Mouse (Mus musculus): ENCODE data around the gene Lrrc4c. TPM values are rescaled to one million over a fixed set of nuclear protein-coding genes. Genes with fewer than 3 reads are reported as not detected.

Lrrc4c gene
- total and polyA plus RNA-seq, 3 experiments = not detected

DNA sequence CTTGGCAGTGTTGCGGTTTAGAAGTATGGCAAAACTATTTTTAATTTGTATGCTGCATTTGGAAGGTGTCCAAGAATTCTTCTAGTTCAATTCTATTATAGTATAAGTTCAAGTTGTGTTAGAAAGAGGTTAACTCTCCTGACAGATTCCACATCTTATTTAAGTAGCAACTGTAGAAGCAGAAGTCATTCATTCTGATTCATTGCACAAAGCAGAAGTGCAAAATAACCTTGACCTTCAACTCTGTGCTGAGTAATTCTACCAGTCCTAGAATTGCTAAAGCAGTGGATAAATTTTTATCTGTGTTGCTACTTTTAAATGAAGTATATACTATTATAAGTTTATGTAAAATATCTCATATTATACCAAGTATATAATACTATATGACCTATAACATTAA lies 916.1 kb downstream of the Lrrc4c start:
- TF ChIP-seq HCFC1 (IDR thresholded peaks at IDR 0.05; ENCODE audit: low read depth, low read length) (no peak), NELFE (IDR thresholded peaks at IDR 0.05; ENCODE audit: low read depth, low read length) (no peak), PAX5 (IDR thresholded peaks at IDR 0.05; ENCODE audit: low read length) (no peak), ZKSCAN1 (IDR thresholded peaks at IDR 0.05; ENCODE audit: borderline replicate concordance, low read depth, low read length) (no peak), CHD2 (IDR thresholded peaks at IDR 0.05; ENCODE audit: low read length) (no peak), BHLHE40 (IDR thresholded peaks at IDR 0.05; ENCODE audit: low read depth, low read length) (no peak), JUND (conservative IDR thresholded peaks at IDR 0.05; ENCODE audit: low read depth, low read length) (no peak), CTCF (conservative IDR thresholded peaks at IDR 0.05 in 1 of 2, IDR thresholded peaks at IDR 0.05 in 1 of 2; ENCODE audit: low read depth in 2 of 2, low read length in 2 of 2) (no peak), RAD21 (IDR thresholded peaks at IDR 0.05; ENCODE audit: low read depth, low read length) (no peak), E2F4 (IDR thresholded peaks at IDR 0.05; ENCODE audit: insufficient replicate concordance, low read depth, low read length) (no peak), ETS1 (conservative IDR thresholded peaks at IDR 0.05; ENCODE audit: low read depth, low read length) (no peak), MEF2A (IDR thresholded peaks at IDR 0.05; ENCODE audit: borderline replicate concordance, low read depth, low read length) (no peak), KAT2A (IDR thresholded peaks at IDR 0.05; ENCODE audit: insufficient replicate concordance, low read length) (no peak), POLR2AphosphoS2 (IDR thresholded peaks at IDR 0.05; ENCODE audit: low read depth, low read length) (no peak), RCOR1 (conservative IDR thresholded peaks at IDR 0.05; ENCODE audit: low read depth, low read length) (no peak), MAFK (IDR thresholded peaks at IDR 0.05; ENCODE audit: insufficient replicate concordance, low read length) (no peak)
- in situ Hi-C loops (cut with MboI; ENCODE audit: low pct_ligation_motif_present, low pct_unique_long_range_greater_than_20kb, low sequenced_read_pairs) (no loop called here), dilution Hi-C loops (cut with MboI; ENCODE audit: extremely low pct_ligation_motif_present, extremely low pct_unique_long_range_greater_than_20kb, low sequenced_read_pairs) (no loop called here)
- no peak overlapping the region for H3K4me2 ChIP-seq (ENCODE audit: insufficient read depth, low read depth, poor library complexity, severe bottlenecking)
- H3K4me1 ChIP-seq (ENCODE audit: control insufficient read depth in 1 of 2, insufficient read depth in 2 of 2) = no peaks in the 10 kb centered on the region
- H3K79me2 ChIP-seq (replicated peaks; ENCODE audit: control insufficient read depth, extremely low read depth, insufficient read depth, poor library complexity, severe bottlenecking) = no peaks in the 10 kb centered on the region
- H3K9ac ChIP-seq (ENCODE audit: insufficient read depth, low read depth) = no peak overlapping the region
- H3K27me3 ChIP-seq (replicated peaks) = no peaks in the 10 kb centered on the region
- no peak for DNase-seq (ENCODE audit: extremely low read depth)
- H3K36me3 ChIP-seq (replicated peaks in 1 of 2; ENCODE audit: control insufficient read depth in 1 of 2, insufficient read depth in 1 of 2, low read length in 1 of 2) = no peaks in the 10 kb centered on the region
- H3K9me3 ChIP-seq (replicated peaks; ENCODE audit: low read length) = peaks cover 28% of the 10 kb centered on the region
- H3K27ac ChIP-seq (ENCODE audit: insufficient read depth, low read depth) = no peak overlapping the region
- no peak overlapping the region for H3K4me3 ChIP-seq (replicated peaks in 1 of 3; ENCODE audit: low read depth in 2 of 3, low read length in 2 of 3, poor library complexity in 1 of 3)

DNA sequence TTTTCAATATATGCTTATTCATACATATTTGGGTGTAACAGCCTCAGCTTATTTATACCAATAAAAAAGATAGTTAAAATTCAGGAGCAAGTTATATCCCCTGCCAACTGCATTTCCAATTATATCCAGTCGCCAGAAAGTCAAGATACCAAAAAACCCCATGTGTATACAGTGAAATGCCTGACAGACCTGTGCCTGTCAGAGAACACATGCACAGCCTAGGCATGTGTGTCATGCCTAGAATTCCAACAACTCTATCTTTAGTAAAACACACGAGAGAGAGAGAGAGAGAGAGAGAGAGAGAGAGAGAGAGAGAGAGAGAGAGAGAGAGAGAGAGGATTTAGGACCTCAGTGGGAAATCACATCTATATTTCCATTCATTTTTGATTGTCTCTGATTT lies 956.7 kb downstream of the Lrrc4c start:
- H3K4me3 ChIP-seq (replicated peaks in 1 of 3; ENCODE audit: low read depth in 2 of 3, low read length in 2 of 3, poor library complexity in 1 of 3) = no peak overlapping the region
- peaks cover 7% of the 10 kb centered on the region for H3K9me3 ChIP-seq (replicated peaks; ENCODE audit: low read length)
- H3K9ac ChIP-seq (ENCODE audit: insufficient read depth, low read depth) = no peak overlapping the region
- no peak overlapping the region for H3K27ac ChIP-seq (ENCODE audit: insufficient read depth, low read depth)
- TF ChIP-seq KAT2A (IDR thresholded peaks at IDR 0.05; ENCODE audit: insufficient replicate concordance, low read length) = no peak
- TF ChIP-seq ELF1 (IDR thresholded peaks at IDR 0.05; ENCODE audit: low read depth, low read length) = no peak
- no peak for TF ChIP-seq MYC (IDR thresholded peaks at IDR 0.05; ENCODE audit: low read depth, low read length)
- TF ChIP-seq ZC3H11A (IDR thresholded peaks at IDR 0.05; ENCODE audit: low read depth, low read length) = no peak
- TF ChIP-seq MEF2A (IDR thresholded peaks at IDR 0.05; ENCODE audit: borderline replicate concordance, low read depth, low read length) = no peak
- no peak for TF ChIP-seq CHD1 (IDR thresholded peaks at IDR 0.05; ENCODE audit: low read depth, low read length)
- no peak for TF ChIP-seq MAZ (IDR thresholded peaks at IDR 0.05; ENCODE audit: low read depth, low read length)
- no peaks in the 10 kb centered on the region for H3K4me1 ChIP-seq (ENCODE audit: control insufficient read depth in 1 of 2, insufficient read depth in 2 of 2)
- H3K27me3 ChIP-seq (replicated peaks) = no peaks in the 10 kb centered on the region
- in situ Hi-C loops (cut with MboI; ENCODE audit: low pct_ligation_motif_present, low pct_unique_long_range_greater_than_20kb, low sequenced_read_pairs) (no loop called here), dilution Hi-C loops (cut with MboI; ENCODE audit: extremely low pct_ligation_motif_present, extremely low pct_unique_long_range_greater_than_20kb, low sequenced_read_pairs) (no loop called here)
- no peak for DNase-seq (ENCODE audit: extremely low read depth)
- H3K79me2 ChIP-seq (replicated peaks; ENCODE audit: control insufficient read depth, extremely low read depth, insufficient read depth, poor library complexity, severe bottlenecking) = no peaks in the 10 kb centered on the region
- no peak overlapping the region for H3K4me2 ChIP-seq (ENCODE audit: insufficient read depth, low read depth, poor library complexity, severe bottlenecking)
- no peaks in the 10 kb centered on the region for H3K36me3 ChIP-seq (replicated peaks in 1 of 2; ENCODE audit: control insufficient read depth in 1 of 2, insufficient read depth in 1 of 2, low read length in 1 of 2)

Measured in CH12.LX (cell line).